Mouse (Mus musculus) spleen, postnatal 4 days (tissue): ENCODE results near the gene Gm49337.

ENCODE experiments used
- DNase-seq, 2 experiments: peaks; one replicate each; pipeline ENCODE4 v3.0.0; 2022; ENCODE audit warnings: low spot score in 2 of 2

Gm49337 gene

DNA sequence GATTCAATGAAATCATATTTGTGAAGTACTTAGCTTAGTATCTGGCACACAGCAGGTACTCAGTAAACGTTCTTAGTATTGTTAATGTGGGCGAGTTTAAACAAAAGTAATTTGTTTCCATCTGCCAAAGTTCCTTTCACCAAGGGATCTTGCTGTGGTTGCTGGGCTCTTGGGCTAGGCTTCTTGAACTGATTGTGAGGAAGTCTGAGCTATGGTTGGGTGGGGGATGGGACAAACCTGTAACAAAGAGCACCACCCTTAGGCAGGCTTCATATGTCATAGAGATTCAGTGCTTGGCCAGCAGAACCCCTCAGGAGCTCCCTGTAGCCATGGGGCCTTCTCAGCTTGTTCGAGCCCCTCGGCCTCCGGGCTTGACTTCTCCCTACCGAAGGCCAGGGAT lies at the start of gene Gm49337, which contains the start of gene 1700042G07Rik:
Gene Gm49337 (plus strand): TSS at position 313 of the 400 bp plus-strand sequence.
Gene 1700042G07Rik (plus strand): TSS at position 301 of the 400 bp plus-strand sequence.
- no peak for DNase-seq

DNA sequence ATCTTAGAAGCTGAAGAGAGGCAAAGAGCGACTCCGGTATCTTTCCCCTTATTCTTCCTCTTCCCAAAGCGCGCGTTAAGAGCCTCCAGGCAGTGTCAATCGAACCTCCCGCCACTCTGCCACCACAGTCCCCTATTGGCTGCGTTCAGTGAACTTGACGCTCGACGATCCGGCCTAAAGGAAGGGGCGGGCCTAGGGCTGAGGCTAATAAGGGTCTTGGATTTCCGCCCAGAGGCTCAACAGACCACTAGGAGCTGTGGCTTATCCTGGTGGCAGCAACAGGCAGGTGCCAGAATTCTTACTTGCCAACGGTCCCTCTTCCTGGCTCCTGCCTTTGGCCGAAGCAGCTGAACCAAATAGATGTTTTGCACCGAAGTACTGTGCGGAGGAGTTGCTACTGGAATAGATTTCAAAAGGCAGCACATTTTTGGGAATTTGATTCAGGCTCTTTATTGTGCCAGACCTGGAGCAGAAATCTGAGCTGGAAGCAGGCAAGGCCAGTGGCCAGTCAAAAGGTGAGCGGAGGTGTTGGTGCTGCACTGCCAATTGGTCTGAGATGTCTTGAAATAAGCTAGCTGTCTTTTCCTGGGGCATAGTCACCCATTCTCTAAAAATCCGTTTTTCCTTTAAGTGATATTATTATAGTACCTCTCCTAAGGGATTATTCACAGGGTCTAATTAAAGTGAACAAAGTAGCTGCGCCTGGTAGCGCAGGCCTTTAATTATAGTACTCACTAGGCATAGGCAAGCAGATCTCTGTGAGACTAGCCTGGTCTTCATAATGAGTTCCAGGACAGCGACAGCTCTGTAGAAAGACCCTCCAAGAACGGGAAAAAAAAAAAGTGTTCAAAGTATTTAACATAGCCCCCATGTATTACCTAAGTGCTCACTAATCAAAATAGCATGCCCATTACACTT lies 49.3 kb upstream of the Gm49337 start, which contains the start of the genes Rad54l and Pomgnt1:
Gene Rad54l (minus strand): TSS at position 89 of the 918 bp plus-strand sequence.
Gene Pomgnt1 (plus strand): TSS at position 239 of the 918 bp plus-strand sequence.
- DNase-seq: peak; percentile 83 to 89

- DNase-seq: no peak
Observed at GRCm38 (mm10) chr4:116125803-116126386, 47.3 kb upstream of the Gm49337 start.

DNA sequence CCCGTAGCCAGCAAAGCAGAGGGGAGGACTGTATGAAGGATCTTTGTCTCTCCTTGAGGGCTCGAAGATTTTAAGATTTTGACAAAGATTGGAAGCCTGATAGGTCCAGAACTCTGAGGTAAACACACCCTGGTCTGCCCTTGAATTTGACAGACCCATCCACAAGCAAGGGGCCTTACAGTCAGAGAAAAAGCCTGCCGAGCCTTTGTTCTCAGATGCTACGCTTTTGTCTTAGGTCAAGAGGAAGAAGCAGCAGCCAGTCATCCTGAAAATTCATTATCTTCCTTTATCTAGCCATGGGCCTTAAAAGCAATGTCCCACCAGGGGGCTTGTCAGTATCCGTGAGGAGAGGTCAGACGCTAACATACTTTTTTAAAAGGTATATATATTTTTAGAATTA lies 45.2 kb upstream of the Gm49337 start:
- no peak for DNase-seq

DNA sequence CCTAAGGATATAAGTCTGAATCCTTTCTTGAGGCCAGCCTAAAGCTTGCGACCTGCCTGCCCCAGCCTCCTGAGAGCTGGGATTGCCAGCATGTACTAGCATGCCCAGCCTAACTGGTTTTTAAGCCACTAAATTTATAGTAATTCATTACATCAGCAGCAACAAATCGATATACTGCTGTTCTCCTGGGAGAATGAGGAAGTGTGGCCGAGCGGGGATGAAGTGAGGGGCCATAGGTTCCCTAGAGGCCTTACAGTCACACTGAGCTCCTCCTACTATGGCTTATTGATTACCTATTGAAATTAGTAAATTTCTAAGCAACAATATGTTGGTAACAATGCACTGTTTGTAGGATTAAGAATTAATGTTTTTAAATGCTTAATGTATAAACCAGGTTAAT lies 40.1 kb upstream of the Gm49337 start:
- DNase-seq: no peak

- no peak for DNase-seq
Observed at GRCm38 (mm10) chr4:116134990-116135389, 38.2 kb upstream of the Gm49337 start.

DNA sequence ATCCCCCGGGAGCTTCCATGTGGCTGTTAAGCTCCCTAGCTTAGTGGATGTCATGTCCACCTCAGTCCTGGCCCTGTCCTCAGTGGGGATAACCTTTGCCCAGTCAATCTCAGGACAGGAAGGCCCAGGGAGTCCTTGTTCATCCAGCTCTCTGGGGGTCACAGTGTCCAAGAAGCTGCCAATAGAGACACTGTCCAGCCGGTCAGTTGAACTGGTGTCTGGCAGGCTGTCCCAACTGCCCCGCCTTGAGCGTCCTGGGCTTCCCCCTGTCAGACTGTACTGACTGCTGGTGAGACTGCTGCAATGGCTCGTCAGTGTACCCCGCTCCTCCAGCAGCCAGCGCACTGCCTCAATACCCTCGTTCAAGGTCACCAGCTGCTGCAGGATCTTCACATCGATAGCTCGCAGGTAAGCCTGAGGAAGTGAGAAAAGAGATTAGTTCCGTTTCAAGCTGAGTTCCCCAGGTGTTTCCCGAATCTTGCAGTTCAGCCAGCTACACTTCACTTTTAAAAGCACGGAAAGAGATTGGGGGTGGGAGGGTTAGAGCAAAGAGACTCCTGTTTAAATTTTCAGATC lies 35.7 kb upstream of the Gm49337 start:
- DNase-seq: no peak

DNA sequence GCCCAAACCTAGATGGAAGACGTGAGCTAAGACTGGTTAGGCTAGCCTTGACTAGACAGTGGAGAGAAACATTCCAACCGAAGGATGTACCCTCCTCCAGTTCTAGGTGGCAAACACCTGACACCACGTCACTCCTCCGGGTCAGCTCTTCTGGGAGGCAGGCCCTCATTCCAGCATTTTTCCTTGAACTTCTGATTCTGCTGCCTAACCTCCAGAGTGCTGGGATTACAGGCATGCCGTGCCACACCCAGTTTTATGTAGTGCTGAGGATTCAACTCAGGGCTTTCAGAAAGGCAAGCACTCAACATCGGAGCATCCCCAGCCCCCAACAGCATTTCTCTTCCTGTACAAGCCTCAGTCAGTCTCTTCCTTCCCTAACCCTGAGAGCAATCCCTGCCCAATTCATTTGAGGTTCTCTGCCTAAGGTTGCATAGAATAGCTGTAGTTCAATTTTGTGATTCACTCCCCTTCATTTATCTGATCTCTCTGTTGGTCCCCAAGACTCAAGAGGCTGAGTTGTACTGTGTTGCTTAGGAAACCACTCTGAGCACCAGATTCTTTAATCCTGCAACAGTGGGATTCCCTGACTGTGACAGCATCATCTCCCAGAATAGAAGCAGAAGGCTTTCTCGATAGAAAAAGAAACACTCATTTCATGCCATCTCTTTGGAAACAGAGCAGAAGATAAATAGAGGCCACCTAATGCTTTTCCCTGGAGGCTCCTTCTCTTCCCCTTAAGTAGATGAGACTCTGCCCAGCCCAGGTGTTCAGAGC lies 32.2 kb upstream of the Gm49337 start:
- no peak for DNase-seq

DNA sequence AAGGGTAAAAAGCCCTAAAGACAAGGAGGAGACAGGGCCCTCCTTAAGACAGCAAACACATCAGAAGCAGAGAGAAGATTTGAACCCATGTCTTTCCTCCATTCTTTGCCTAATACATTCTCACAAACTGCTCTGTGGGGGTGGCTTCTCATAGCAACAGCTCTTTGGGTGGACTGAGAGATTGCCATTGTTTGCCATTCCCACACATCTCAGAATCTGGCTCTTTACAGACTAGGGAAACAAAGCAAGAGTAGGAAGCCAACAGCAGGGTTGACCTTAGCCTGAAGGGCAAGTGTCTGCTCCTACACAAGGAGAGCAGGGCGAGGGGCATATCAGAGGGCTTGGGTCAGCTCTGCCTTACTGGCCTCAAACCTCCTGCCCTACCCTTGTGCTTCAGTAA lies 31.4 kb upstream of the Gm49337 start:
- DNase-seq: no peak

DNA sequence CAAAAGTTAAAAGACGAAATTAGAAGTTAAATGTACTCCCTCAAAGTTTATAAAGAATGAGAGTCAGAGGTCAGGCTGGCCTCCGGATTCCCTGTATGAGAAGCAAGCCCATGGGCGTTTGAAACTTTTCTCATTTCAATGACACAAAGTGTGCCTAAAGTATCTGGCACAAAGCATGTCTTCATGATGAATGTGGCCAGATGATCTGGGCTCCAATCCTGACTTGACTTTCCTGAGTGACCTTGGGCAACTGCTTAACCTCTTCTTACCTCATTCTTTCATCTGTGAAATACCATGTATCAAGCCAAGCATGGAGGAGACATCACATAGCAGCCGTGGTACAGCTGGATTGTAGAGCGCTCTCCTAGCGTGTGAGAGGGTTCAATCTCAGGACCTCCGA lies 30.9 kb upstream of the Gm49337 start:
- no peak for DNase-seq

DNA sequence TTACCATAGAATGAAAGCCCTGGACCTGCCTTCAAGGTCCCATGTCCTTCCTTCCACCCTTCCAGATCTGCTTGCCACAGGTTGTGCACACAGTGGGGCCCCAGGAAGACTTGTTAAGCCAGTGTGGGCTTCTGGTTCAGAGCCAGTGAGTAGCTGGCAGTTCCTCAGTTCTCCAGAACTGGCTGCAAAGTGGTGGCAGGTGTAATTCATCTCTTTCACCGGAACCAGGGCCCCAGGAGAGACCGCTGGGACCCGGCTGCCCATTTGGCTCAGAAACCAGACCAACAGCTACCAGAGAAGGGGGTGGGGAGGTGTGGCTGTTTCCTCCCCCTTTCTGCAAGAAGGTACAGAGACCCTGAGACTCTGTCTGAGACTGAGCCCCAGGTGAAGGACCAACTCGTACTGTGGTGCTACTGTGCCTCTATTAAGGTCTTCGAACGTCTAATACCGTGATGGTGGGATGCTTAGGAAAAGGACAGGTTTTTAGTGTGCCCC lies 29.8 kb upstream of the Gm49337 start:
- DNase-seq: no peak

GRCm38 (mm10) chr4:116143891-116144717 lies 29.1 kb upstream of the Gm49337 start:
- DNase-seq: peak; percentile 37 to 71

- DNase-seq: no peak
Observed at GRCm38 (mm10) chr4:116149812-116150155, 23.4 kb upstream of the Gm49337 start.

GRCm38 (mm10) chr4:116150156-116150861 lies 22.9 kb upstream of the Gm49337 start:
- peak; percentile 71 to 89 for DNase-seq

GRCm38 (mm10) chr4:116150862-116151221 lies 22.3 kb upstream of the Gm49337 start:
- no peak for DNase-seq

- no peak for DNase-seq
Observed at GRCm38 (mm10) chr4:116151238-116151637, 21.9 kb upstream of the Gm49337 start, which contains the start of gene Lurap1. Lurap1 (minus strand) TSS chr4:116151338.

GRCm38 (mm10) chr4:116152702-116153101 lies 20.5 kb upstream of the Gm49337 start:
- no peak for DNase-seq

GRCm38 (mm10) chr4:116157882-116158281 lies 15.3 kb upstream of the Gm49337 start:
- DNase-seq: no peak

GRCm38 (mm10) chr4:116159912-116160311 lies 13.3 kb upstream of the Gm49337 start:
- no peak for DNase-seq

DNA sequence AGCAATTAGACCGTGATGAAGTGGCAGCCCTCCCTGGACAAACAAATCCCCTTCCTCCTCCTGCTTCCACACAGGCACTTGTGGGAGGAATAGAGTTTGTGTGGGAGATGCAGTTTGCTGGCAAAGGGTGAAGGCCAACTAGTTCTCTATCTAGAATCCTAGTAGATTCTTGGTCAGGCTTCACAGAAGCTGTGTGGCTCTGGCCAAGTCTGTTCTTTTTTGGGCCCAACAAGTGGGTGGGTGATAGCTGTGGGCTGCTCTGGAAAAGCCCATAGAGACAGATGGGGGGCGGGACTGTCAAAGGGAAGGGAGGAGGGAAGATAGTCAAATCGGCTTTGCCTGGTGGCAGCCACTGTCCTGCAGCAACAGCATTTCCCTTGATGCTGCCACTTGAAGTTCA lies 12.4 kb upstream of the Gm49337 start:
- DNase-seq: no peak
